Mouse (Mus musculus) granulocyte monocyte progenitor cell, adult 5-6 weeks (primary cell): ENCODE measurements around the gene Styx. TPM values are rescaled to one million over a fixed set of nuclear protein-coding genes. Genes with fewer than 3 reads are reported as not detected.
"Not testable (repeated sequence)": the region's sequence is repeated elsewhere in the genome, so short reads cannot be mapped to it uniquely, and the experiment has no call there.

ENCODE experiments used
- ATAC-seq: replicated peaks from 2 replicates; pipeline ENCODE4 v1.8.0; 2016; ENCODE audit warnings: mild to moderate bottlenecking, moderate TSS enrichment, inconsistent platforms; ENCODE audit not compliant: poor library complexity, severe bottlenecking
- total RNA-seq, 2 experiments: library from RNA; stranded (forward) in 1 of 2; stranded (reverse) in 1 of 2; fragments of 200-712, 200-1000 nt in 1 of 2; fragments of >200 nt in 1 of 2; fragmentation: Nextera tagmentation in 1 of 2; gene quantifications; 2 replicates each; pipeline ENCODE4 v1.2.3; 2014 to 2017

Gene Styx
- total RNA-seq, 2 experiments from 2014 or later = 13.2 to 26.8 TPM

DNA sequence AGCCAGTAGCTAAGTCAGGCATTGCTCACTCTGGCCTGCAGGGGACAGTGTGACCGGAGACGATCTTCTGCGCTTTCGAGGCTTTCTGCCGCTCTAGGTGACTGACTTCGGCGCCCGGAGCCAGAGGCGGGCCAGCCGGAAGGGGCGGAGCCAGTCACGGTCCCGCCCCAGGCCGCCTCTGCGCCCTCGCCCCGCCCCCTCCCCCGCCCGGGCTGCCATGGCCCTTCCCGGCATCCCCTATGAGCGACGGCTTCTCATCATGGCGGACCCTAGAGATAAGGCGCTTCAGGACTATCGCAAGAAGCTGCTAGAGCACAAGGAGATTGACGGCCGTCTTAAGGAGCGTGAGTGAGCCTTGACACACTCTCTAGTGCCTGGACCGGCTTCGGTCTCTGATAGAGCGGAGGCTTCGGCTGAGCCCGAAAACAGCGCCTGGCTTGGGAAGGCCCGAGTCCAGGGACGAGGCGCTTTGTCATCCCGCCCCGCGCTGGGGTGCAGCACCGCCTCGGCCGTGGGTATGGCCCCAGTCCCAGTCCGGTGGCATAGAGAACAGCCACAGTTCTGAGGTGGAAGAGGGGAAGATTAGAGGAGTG, 21.2 kb upstream of the Styx start, which contains the start of gene Psmc6:
Gene Psmc6, plus strand, starts transcription at position 200 of the 593 bp plus-strand sequence.
- peak; percentile 78 for ATAC-seq

DNA sequence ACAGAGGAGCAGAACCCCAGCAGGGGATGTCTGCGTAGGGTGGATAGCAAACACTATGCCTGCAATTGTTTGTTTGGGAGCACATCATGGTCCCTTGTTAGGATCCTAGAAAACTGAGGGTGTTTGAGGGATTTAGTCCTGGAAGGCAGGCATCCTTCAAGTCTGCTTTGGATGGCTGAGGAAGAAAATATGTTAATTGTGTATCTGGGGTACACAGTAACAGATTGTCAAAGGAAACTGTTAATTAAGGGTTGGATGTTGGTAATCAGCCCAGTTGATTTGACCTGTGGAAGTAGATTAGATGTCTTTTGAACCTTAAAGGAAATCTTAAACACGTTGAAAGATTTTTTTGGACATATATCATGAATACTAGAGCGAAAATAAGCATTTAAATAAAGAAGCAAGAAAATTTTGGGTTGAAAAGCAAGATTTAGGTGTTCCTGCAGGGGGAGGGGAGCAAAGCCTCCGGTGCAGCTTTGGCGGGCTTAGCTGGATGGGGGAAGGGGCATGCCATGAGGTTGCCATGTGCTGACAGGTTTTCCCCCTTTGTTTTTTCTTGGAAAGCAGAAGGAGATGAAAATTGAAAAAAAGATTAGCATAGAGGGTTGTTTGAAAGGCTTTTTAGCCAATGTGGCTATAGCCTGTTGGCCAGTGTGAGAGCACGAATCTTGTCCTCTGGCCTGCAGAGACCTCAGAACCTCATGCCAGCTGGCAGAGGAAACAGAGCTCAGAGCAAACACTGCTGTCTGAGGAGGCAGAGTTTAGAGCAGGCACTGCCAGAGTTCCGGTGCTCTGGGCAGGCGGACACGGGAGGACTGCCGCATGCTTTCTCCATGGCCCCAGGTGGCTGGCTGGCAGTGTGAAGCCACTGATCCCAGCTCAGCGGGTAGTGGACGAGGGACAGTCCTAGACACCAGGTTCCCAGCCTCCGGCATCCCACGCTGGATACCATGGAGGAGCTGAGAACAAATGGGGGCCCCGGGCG, 13.6 kb downstream of the Styx start:
- 0 out of 2 replicates have a peak, but pooled peaks have one; percentile 12 for ATAC-seq

DNA sequence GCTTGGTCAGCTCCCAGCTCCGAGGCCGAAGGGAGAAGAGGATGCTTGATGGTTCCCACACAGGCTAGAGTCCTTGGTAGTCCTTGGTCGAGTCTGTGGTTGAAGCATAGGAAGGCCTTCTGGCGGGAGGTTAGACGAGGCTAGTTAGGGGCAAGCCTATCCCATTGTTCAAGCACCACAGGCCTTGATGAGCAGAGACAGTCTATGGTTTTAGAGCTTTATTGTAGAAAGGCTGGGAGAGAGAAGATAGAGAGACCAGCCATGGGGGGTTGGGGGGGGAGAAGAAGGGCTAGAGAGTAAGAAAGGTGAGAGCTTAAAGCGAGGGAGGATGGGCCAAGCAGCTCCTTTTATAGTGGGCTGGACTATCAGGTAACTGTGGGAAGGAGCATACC, 14.3 kb downstream of the Styx start:
- ATAC-seq = no peak

DNA sequence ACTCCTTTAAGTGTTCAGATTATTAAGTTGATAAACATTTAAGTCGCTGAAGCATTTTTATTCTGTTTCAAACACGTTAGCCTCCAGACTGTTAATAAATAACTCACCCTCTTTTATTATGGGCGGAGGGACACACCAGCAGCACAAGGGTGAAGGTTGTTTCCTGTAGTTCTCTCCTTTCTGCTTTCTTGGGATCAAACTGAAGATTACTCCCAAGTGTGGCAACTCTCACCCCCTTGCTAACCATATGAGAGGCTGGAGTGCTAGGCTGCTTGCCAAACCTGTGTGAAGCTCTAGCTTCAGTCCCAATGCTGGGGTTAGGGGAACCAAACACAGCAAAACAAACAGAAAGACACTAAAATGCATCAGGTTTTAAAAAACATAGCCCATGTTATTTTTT, 27.9 kb downstream of the Styx start:
- no peak for ATAC-seq

DNA sequence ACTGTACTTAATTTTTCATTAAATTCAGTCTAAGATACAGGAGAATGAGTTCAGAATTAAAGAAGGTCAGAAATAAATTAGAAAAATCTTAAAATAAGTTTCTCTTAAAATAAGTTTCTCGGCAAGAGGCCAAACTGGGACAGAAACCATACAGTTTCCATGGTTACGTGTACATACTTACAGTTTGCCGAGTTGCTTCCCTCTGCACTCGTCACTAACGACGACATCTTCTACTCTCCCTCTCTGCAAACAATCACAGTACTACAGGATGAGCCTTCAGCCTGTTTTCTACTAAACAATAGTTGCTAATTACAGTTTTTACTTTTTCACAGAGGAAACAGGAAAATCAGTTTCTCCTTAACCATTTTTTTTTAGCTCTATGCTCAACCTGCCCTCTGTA, 29.9 kb downstream of the Styx start:
- no peak for ATAC-seq

DNA sequence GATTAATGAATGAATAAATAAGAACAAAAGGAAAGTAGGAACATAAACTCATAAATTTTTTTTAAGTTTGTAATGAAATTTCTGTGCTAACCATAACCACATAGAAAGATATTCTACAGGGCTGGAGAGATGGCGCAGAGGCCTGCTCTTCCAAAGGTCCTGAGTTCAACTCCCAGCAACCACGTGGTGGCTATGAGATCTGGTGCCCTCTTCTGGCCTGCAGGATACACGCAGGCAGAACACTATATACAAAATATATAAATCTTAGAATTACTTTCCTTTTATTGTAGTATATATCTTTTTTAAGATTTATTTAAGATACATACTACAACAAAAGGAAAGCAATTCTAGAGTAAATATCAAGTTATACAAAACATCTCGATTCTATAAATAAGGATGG, 32.0 kb downstream of the Styx start:
- no peak for ATAC-seq

DNA sequence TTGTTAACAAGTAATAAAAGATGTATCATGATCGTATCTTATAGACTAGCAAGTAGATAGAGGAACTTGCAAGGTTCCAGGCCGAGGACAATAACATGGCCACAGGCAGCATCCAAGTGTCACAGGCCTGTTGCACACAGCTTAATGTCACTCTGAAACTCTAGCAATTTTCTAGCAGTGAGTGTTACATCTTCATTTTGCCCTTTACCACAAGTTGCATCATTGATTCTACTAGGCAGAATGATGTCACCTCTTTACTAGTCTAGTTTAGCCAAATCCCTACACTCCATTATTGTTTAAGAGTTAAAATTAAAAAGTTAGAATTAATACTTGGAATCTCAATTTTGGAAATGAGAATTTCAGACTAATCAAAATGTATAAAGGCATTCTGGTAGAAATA, 34.7 kb downstream of the Styx start:
- ATAC-seq = 0 out of 2 replicates have a peak, but pooled peaks have one; percentile 10

DNA sequence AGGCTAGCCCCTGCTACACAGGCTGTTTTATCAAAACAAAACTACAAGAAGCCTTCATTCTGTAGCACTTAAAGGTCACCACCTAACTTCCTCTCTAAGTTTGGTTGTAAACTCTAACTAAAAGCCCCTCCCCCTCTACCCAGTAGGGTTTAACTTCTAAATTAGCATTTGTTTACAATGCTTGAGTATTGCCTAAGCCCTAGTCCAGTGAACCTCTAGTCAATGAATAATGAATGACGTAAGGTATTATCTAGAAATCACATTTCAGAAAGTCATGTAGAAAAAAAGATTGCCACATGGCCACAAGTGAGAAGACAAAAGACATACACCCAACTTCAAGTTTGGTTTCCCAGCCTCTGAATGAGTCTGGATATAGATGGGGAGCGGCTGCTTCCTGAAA, 36.6 kb downstream of the Styx start:
- ATAC-seq = peak; percentile 52

DNA sequence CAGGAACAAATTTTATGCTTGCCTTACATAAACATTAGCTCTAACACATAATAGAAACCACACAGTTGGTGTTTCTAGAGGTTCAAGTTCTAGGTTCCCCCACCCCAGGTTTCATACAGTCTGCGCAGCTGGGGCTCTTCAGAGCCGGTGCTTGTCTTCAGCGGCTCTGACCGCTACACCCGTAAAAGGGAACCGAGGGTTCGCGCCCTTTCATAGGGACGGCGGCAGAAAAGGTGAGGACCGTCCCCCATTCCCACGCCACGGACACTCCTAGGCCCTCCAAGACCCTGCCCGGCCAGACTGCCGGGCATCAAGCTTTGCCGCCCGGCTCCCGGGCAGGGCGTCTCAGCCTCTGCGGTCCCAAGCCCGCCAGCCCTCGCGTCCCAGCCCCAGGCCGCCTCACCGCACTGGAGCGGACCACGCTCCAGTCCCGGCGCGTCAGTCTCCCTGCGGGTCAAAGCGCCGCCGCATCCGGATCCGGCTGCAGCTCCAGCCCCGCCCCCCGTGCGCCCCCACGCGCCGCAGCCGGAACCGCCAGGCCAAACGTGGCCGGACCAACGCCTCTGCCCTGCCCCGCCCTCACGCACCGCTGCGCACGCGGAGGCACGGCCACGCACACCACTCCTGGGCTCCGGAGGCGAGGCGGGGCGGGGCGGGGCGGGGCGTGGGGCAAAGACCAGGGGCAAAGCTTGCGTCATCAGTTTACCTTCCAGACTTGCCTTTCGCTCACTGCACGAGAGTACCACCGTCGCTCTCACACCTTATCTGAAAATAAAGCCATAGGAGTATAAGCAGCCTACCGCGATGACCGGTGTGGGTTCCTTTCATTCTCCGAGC, 37.7 kb downstream of the Styx start:
- ATAC-seq = peak; percentile 88

DNA sequence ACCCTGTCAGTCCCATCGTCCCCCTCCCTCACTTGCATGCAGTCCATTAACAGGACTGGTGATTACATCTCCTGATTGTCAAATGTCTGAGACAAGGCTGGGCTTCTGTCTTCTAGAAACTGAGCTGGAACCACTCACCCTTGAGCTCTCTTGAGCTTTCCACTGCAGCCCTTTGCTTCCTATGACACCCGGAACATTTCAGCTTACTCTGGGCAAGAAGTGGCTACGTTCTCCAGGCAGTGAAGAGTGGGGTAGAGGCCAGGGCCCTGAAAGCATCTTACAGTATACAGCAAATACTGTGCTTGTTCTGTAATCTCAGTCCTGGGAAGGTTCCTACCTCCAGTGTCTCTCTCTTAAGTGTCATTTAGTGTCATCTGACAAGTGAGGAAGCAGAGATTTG, 38.3 kb downstream of the Styx start:
- ATAC-seq = 0 out of 2 replicates have a peak, but pooled peaks have one; percentile 6

DNA sequence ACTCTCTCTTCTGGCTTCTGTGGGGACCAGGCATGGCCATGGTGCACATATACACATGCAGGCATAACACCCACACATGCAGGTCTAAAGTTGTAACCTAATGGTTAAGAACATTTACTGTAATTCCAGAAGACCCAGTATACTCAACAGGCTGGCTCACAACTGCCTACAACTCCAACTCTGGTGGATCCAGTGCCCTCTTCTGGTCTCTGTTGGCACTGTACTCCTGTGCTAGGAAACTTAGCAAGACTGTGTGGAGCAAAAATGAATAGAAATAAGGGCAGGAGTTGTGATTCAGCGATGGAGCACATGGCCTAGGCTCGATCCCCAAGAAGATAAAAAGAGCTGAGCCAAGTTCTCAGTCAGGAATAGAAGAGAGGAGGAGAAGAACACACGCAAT, 48.9 kb downstream of the Styx start:
- ATAC-seq = peak; percentile 66

DNA sequence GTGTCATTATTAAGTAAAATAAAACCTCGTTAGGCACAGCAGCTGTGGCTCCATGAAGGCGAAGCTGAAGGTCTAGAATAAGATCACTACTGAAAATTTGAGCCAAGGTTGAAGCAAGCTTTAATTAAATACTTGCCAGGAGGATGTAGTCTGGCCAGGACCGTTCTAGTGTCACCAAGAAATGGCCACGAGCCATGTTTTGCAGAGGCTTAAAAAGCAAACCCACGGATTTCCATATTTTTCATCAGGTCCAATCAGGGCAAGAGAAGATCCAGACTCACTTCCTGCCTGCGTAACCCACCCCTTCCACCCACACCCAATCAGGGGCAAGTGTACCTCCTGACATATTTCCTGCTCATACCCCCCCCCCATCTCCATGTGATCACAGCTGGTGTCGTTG, 52.8 kb downstream of the Styx start:
- ATAC-seq = no peak; the same call in 1 of the 2 replicates

DNA sequence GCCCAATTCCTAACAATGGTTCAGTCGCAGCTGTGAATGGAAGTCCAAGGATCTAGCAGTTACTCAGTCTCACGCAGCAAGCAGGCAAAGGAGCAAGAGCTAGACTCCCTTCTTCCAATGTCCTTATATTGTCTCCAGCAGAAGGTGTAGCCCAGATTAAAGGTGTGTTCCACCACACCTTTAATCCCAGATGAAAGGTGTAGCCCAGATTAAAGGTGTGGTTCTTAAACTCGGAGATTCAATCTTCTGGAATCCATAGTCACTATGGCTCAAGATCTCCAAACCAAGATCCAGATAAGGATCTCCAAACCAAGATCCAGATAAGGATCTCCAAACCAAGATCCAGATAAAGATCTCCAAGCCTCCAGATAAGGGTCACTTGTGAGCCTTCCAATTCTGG, 53.9 kb downstream of the Styx start, which contains the start of gene Gnpnat1:
Gene Gnpnat1, minus strand, starts transcription at position 101 of the 400 bp plus-strand sequence.
- ATAC-seq = not testable (repeated sequence)

DNA sequence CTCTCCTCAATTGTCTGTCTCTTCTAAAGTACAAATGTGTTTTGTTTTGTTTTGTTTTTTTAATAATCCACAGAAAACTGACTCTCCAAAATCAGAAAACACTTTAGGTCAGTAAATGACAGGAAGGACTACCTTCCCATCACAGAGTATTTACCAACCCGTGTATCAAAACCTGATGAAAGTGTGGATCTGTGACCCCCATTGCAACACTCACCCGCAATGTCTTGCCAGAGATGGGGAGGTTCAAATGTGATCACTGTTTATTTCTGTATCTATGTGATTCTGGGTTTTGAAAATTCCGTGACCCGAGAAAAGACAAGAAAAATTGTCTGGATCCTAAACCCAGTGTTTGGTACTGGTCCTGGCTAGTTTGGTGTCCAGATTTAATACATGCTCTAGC, 65.4 kb downstream of the Styx start:
- no peak for ATAC-seq

DNA sequence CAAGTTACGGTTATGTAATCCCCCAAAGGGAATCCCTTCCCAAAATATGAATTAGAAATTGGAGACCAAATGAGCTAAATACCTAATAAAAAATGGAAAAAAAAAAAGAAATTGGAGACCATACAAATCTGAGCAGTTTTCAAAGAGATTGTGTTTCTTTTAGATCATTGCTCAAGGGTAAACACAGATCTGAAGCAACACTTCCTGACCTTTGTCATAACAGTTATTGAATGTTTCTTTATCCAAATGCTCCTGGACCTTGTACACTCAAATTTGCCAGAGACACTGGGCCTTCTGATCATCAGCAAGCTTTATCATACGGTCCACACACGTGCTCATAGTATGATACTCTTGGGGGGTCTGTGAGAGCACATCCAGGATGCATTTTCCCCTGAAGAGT, 67.7 kb downstream of the Styx start:
- no peak for ATAC-seq

DNA sequence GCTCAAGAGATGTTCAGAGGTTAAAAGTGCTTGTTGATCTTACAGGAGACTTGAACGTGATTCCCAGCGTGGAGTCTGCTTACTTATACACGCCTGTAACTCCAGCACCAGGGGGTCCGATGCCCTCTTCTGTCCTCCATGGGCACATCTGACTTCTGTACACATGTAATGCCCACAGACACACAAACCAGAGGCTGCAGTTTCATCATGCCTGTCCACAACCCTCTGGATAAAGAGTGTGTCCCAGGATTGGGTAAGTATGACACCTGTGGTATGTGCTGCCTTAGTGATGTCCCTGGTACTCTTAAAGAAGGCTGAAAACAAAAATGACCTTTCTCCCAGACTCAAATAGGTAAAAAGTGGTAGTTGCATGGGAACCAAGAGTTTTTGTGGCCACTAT, 68.4 kb downstream of the Styx start:
- no peak for ATAC-seq

DNA sequence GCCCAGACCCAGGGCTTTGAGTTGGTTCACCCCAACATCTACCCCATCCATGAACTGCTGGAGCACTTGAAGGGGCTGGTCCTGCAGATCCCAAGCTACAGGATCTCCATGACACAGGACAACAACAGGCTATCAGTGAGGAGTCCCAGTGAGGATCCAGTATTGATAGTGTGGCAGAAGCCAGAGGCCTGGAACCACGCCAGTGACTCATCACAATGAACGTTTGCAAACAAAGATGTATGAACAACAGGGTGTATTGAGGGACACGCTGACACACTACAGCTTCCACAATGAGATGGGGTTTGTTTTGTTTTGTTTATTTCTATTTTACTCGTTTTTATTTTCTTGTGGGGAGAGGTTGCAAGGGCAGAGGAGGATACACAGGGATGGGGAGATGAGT, 71.5 kb downstream of the Styx start:
- ATAC-seq = no peak

DNA sequence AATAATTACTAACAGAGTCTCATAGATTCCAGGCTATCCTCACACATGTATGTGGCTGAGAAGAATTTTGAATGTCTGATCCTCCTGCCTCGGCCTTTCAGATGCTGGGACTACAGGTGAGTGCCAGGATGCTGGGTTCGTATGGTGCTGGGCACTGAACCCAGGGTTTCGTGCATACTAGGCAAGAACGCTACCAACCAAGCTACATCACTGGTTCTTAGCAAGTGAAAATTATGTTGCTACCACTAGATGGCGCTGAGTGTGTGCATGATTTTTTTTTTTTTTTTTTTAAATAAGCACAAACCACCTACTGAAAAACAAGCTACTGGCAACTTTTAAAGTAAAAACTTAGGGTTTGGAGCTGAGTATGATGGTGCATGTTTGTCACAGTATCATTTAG, 72.3 kb downstream of the Styx start:
- ATAC-seq = peak; percentile 56

DNA sequence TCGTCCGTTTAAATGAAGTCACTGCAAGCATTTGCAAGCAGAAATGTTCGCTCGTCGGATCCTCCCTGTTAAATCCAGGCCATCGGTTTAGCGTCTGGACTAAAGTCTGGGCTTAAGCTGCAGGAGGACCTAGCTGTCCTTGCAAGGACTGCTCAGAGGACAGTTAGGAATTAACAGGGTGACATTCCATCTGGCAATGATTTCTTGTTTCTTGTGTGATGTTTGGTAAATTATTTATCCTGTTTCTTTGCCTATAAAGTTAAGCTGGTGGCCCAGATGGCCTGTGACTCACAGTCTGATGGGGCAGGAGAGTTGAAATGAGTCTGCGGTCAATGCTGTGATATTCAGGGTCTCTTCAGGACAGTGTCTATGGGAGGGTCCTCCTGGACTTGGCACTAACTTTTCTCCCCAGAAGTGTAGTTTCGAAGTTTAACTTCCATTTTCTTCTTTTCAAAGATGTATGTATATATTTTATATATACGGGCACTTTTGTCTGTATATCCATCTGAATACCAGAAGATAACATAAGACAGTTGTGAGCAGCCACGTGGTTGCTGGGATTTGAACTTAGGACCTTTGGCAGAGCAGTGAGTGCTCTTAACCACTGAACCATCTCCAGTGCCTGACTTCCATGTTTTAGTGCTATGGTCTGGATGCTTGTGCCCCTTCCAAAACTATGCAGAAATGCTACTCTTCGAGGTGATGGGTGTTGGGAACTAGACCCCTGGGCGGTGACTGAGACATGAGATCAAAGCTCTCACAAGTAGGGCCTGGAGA, 79.4 kb downstream of the Styx start:
- ATAC-seq = no peak

DNA sequence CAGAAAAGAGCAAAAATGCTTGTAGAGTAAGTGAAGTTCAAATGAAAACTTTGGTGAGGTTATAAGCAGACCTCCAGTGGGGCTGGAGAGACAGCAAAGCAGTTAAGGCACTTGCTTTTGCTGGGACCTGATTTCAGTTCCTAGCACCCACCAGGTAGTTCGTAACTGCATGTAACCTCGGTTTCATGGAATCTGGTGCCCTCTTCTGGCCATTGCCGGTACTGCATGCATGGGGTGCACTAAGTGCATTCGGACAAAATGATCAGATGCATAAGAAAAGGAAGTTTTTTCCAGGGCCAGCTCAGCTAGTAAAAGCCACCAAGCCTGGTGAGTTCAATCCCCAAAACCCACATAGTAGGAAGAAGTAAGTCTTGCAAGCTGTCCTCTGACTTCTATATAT, 81.1 kb downstream of the Styx start:
- ATAC-seq = 0 out of 2 replicates have a peak, but pooled peaks have one; percentile 30
